Mouse (Mus musculus) midbrain, embryonic 14.5 days (tissue): ENCODE measurements around the gene Galns. TPM values are rescaled to one million over a fixed set of nuclear protein-coding genes. Genes with fewer than 3 reads are reported as not detected.

ENCODE experiments used
- ATAC-seq: fragments of 200-750 bp; cut with Nextera tagmentation; 2 replicates; pipeline ENCODE4 v1.8.0; 2017; ENCODE audit warnings: moderate number of reproducible peaks, moderate library complexity; ENCODE audit not compliant: low FRiP score, low TSS enrichment
- DNase-seq: peaks from one replicate; pipeline ENCODE4 v3.0.0-alpha.2; 2015
- H3K27ac ChIP-seq: fragments of 300-500 bp; sonication (generic); replicated peaks from 2 replicates; pipeline ENCODE4 v1.5.1; 2014; ENCODE audit warnings: mild to moderate bottlenecking, low read depth, low read length, moderate library complexity
- H3K27me3 ChIP-seq: fragments of 300-500 bp; sonication (generic); 2 replicates; pipeline ENCODE4 v1.6.1; 2014; ENCODE audit warnings: low read length, control low read depth, mixed read lengths; ENCODE audit not compliant: control insufficient read depth, insufficient read depth
- H3K36me3 ChIP-seq: fragments of 300-500 bp; sonication (generic); 2 replicates; pipeline ENCODE4 v1.6.1; 2014; ENCODE audit warnings: low read length, control low read depth; ENCODE audit not compliant: control insufficient read depth, insufficient read depth
- H3K4me1 ChIP-seq: fragments of 300-500 bp; sonication (generic); 2 replicates; pipeline ENCODE4 v1.6.1; 2014; ENCODE audit warnings: mild to moderate bottlenecking, antibody characterized with exemption, low read length, control low read depth; ENCODE audit not compliant: control insufficient read depth, insufficient read depth
- H3K4me2 ChIP-seq: fragments of 300-500 bp; sonication (generic); 2 replicates; pipeline ENCODE4 v1.6.1; 2014; ENCODE audit warnings: mild to moderate bottlenecking, low read length, moderate library complexity
- H3K4me3 ChIP-seq: fragments of 300-500 bp; sonication (generic); replicated peaks from 2 replicates; pipeline ENCODE4 v1.5.1; 2014; ENCODE audit warnings: low read depth, low read length
- H3K9ac ChIP-seq: fragments of 300-500 bp; sonication (generic); replicated peaks from 2 replicates; pipeline ENCODE4 v1.6.1; 2014; ENCODE audit warnings: mild to moderate bottlenecking, low read length, moderate library complexity
- H3K9me3 ChIP-seq: fragments of 300-500 bp; sonication (generic); 2 replicates; pipeline ENCODE4 v1.6.1; 2016; ENCODE audit warnings: low read length, control low read depth, mixed read lengths; ENCODE audit not compliant: control insufficient read depth
- WGBS: fragments of 180-500 bp; shearing (Covaris S2); extraction: QIAGEN DNeasy Blood & Tissue Kit; methylation state at CpG from one replicate; pipeline ENCODE4 v1.1.7; 2014; 5-methylcytosine and 5-hydroxymethylcytosine counted together
- polyA plus RNA-seq: library from polyadenylated mRNA; unstranded; fragments of >200 nt; fragmentation: Nextera tagmentation; extraction: Ambion mirVana; gene quantifications from 2 replicates; pipeline ENCODE4 v1.2.1, GENCODE M21; 2014

The Galns gene
- polyA plus RNA-seq, 1 experiment from 2014 or later = 6.3 TPM

- peak; percentile 50 for DNase-seq
- WGBS = 56% methylated on average over 7 of the region's 7 CpGs
- Histone ChIP-seq H3K4me1 (no peaks in the 10 kb centered on the region), H3K27me3 (no peaks in the 10 kb centered on the region), H3K9ac (no peak overlapping the region), H3K27ac (no peak overlapping the region), H3K9me3 (no peaks in the 10 kb centered on the region), H3K36me3 (no peaks in the 10 kb centered on the region), H3K4me3 (no peak overlapping the region), H3K4me2 (no peak overlapping the region)
- no peak for ATAC-seq
Observed at GRCm38 (mm10) chr8:122586171-122586570, 25.1 kb downstream of the Galns start.

GRCm38 (mm10) chr8:122585411-122585891 lies 25.8 kb downstream of the Galns start:
- WGBS = 78% methylated on average over 14 of the region's 14 CpGs

GRCm38 (mm10) chr8:122584981-122585380 lies 26.3 kb downstream of the Galns start:
- DNase-seq (no peak), ATAC-seq (no peak)
- 92% methylated on average over 9 of the region's 9 CpGs for WGBS
- Histone ChIP-seq H3K27ac (no peak overlapping the region), H3K4me3 (no peak overlapping the region), H3K27me3 (no peaks in the 10 kb centered on the region), H3K4me2 (no peak overlapping the region), H3K9me3 (no peaks in the 10 kb centered on the region), H3K4me1 (no peaks in the 10 kb centered on the region), H3K9ac (no peak overlapping the region), H3K36me3 (no peaks in the 10 kb centered on the region)

More at GRCm38 (mm10) chr8:122585411-122585891, 25.8 kb downstream of the Galns start:
- DNase-seq = no peak
- Histone ChIP-seq H3K9ac (no peak overlapping the region), H3K4me2 (no peak overlapping the region), H3K4me1 (no peaks in the 10 kb centered on the region), H3K4me3 (no peak overlapping the region), H3K36me3 (no peaks in the 10 kb centered on the region), H3K27ac (no peak overlapping the region), H3K9me3 (no peaks in the 10 kb centered on the region), H3K27me3 (no peaks in the 10 kb centered on the region)
- ATAC-seq = no peak

GRCm38 (mm10) chr8:122580926-122581325 lies 30.3 kb downstream of the Galns start:
- WGBS = 81% methylated on average over 14 of the region's 15 CpGs
- peaks cover 10% of the 10 kb centered on the region for H3K4me1 ChIP-seq
- no peak overlapping the region for H3K27ac ChIP-seq

GRCm38 (mm10) chr8:122579196-122579595 lies 32.1 kb downstream of the Galns start:
- H3K9ac ChIP-seq = no peak overlapping the region
- DNase-seq = no peak
- no peak overlapping the region for H3K4me3 ChIP-seq
- no peak for ATAC-seq
- peaks cover 21% of the 10 kb centered on the region for H3K4me1 ChIP-seq
- H3K36me3 ChIP-seq = 0 out of 2 replicates have a peak, but pooled peaks cover 5% of the 10 kb centered on the region
- 35% methylated on average over 7 of the region's 7 CpGs for WGBS
- H3K9me3 ChIP-seq = no peaks in the 10 kb centered on the region
- no peaks in the 10 kb centered on the region for H3K27me3 ChIP-seq
- H3K4me2 ChIP-seq = no peak overlapping the region
- H3K27ac ChIP-seq = no peak overlapping the region

More at GRCm38 (mm10) chr8:122580926-122581325, 30.3 kb downstream of the Galns start:
- no peaks in the 10 kb centered on the region for H3K27me3 ChIP-seq
- H3K4me3 ChIP-seq = no peak overlapping the region
- ATAC-seq = no peak
- no peaks in the 10 kb centered on the region for H3K9me3 ChIP-seq
- no peaks in the 10 kb centered on the region for H3K36me3 ChIP-seq
- DNase-seq = no peak
- no peak overlapping the region for H3K4me2 ChIP-seq
- no peak overlapping the region for H3K9ac ChIP-seq

- Histone ChIP-seq H3K4me2 (peak overlapping the region; percentile 88), H3K9me3 (no peaks in the 10 kb centered on the region), H3K4me1 (peaks cover 21% of the 10 kb centered on the region), H3K9ac (peak overlapping the region; percentile 80), H3K36me3 (peaks cover 8% of the 10 kb centered on the region; the same call in 1 of the 2 replicates), H3K4me3 (peak overlapping the region; percentile 57), H3K27me3 (no peaks in the 10 kb centered on the region), H3K27ac (0 out of 2 replicates have a peak overlapping the region, but pooled peaks have one; percentile 13)
- 47% methylated on average over 10 of the region's 10 CpGs for WGBS
- DNase-seq (no peak), ATAC-seq (peak; percentile 15; the same call in 1 of the 2 replicates)
Observed at GRCm38 (mm10) chr8:122577116-122577515, 34.1 kb downstream of the Galns start.

- no peaks in the 10 kb centered on the region for H3K27me3 ChIP-seq
- peak; percentile 89 for ATAC-seq
- peak within 1 kb of the TSS; percentile 66 for H3K27ac ChIP-seq
- WGBS = under 1% methylated on average over 39 of the region's 39 CpGs
- peaks cover 12% of the 10 kb centered on the region; the same call in 1 of the 2 replicates for H3K36me3 ChIP-seq
- peak within 1 kb of the TSS; percentile 88 for H3K4me2 ChIP-seq
- H3K9ac ChIP-seq = peak within 1 kb of the TSS; percentile 80
- peak within 1 kb of the TSS; percentile 57 for H3K4me3 ChIP-seq
- peak; percentile 95 for DNase-seq
- peaks cover 21% of the 10 kb centered on the region for H3K4me1 ChIP-seq
- no peaks in the 10 kb centered on the region for H3K9me3 ChIP-seq
Observed at GRCm38 (mm10) chr8:122576648-122577022, 34.6 kb downstream of the Galns start, which contains the start of gene Aprt. TSS of gene Aprt (minus strand) at chr8:122576909.

- Histone ChIP-seq H3K36me3 (peaks cover 19% of the 10 kb centered on the region), H3K4me3 (peak overlapping the region; percentile 57), H3K9ac (peak overlapping the region; percentile 80), H3K4me1 (peaks cover 21% of the 10 kb centered on the region), H3K9me3 (no peaks in the 10 kb centered on the region), H3K27ac (peak overlapping the region; percentile 66), H3K4me2 (peak overlapping the region; percentile 88), H3K27me3 (no peaks in the 10 kb centered on the region)
- ATAC-seq = no peak; the same call in 1 of the 2 replicates
- 22% methylated on average over 21 of the region's 21 CpGs for WGBS
- DNase-seq = peak; percentile 16
Observed at GRCm38 (mm10) chr8:122575735-122576647, 35.3 kb downstream of the Galns start.
